Mouse (Mus musculus): ENCODE results near the gene Vps13c. TPM values are rescaled to one million over a fixed set of nuclear protein-coding genes. Genes with fewer than 3 reads are reported as not detected.

Gene Vps13c
- polyA plus RNA-seq (2015; fragmentation: Illumina TruSeq; extraction: RNeasy Lipid Tissue Mini Kit (QIAGEN cat#74804); ENCODE audit: insufficient read depth, low replicate concordance) = 35.0 TPM

GRCm38 (mm10) chr9:67839981-67840859 is at the start of gene Vps13c:
Vps13c (plus strand) TSS chr9:67840396.

GRCm38 (mm10) chr9:67832046-67832605 is 8.1 kb upstream of the Vps13c start, which contains the start of gene C2cd4a:
C2cd4a (minus strand) TSS chr9:67832330.

Other genes with a start within 250 kb of the Vps13c start
- gene C2cd4b, start 81.0 kb upstream of the Vps13c start, polyA plus RNA-seq (2015; fragmentation: Illumina TruSeq; extraction: RNeasy Lipid Tissue Mini Kit (QIAGEN cat#74804); ENCODE audit: insufficient read depth, low replicate concordance) = not detected
- gene C2cd4a, start 8.1 kb upstream of the Vps13c start, polyA plus RNA-seq (2015; fragmentation: Illumina TruSeq; extraction: RNeasy Lipid Tissue Mini Kit (QIAGEN cat#74804); ENCODE audit: insufficient read depth, low replicate concordance) = not detected